ENCODE assay signal across 9 mouse cellular contexts in the genomic region with DNA sequence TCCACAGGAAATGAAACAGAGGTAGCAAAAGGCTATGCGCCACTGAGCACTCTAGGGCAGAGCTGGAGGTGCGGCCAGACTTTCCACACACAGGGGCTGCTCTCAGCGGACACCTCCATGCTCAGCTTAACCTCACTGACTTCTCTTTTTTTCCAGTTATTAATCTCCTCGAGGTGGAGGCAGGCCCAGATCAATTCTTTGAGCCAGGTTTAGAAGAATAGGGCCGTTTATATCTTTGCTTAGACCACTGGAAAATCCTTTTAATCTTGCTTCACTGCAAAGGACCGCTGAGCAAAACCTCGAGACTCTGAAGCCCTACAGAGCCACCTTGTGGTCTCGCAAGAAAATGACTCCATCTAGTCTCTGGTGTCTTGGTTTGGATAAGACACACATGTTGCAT. TPM values are rescaled to one million over a fixed set of nuclear protein-coding genes. Genes with fewer than 3 reads are reported as not detected.
A peak's percentile ranks its signal among the peaks of the same experiment; 100 is the strongest.
DNase-seq lines count a peak whose midpoint lies in the region.
"Had no signal": no experiment of that assay in that cellular context is flagged by ENCODE, and none has a peak within 500 bp of the region (broad histone marks: within the 10 kb centered on the region; RNA-seq: fewer than 3 reads in every experiment).

No protein-coding gene starts in this region.

- DNase-seq in 416B (ENCODE audit: low read depth) = peak; percentile 67
- DNase-seq in adrenal gland, adult 18-20 months (ENCODE audit: low spot score in 2 of 2) = peak; percentile 25 to 34
- DNase-seq in embryonic facial prominence, embryonic 10.5 days (ENCODE audit: low spot score) = peak; percentile 62
- peak; percentile 61 to 69 for DNase-seq in heart, postnatal 10 days
- DNase-seq in layer of hippocampus, adult 8-10 months (ENCODE audit: low spot score in 2 of 2) = peak; percentile 32 to 48
- peak; percentile 25 for DNase-seq in lung, postnatal 14 days
- peak; percentile 62 to 79 for DNase-seq in right cerebral cortex, adult 2 months (ENCODE audit: low spot score in 2 of 2)
- no peak for DNase-seq in urinary bladder, postnatal 4 days (ENCODE audit: low spot score in 2 of 2)

- H3K4me3 ChIP-seq in embryonic facial prominence, embryonic 10.5 days = peak overlapping the region; percentile 37
- H3K4me3 ChIP-seq: myocyte had no signal

- peaks cover 20% of the 10 kb centered on the region for H3K4me1 ChIP-seq in embryonic facial prominence, embryonic 10.5 days

- intact Hi-C loops in heart, postnatal 10 days (cut with DNase I) = loop anchor here (1.0 to 10.0 kb wide), 3 partner anchors 128 to 991 kb away; no protein-coding TSS in a partner anchor

- H3K36me3 ChIP-seq in embryonic facial prominence, embryonic 10.5 days (replicated peaks) = no peaks in the 10 kb centered on the region

- H3K27me3 ChIP-seq in embryonic facial prominence, embryonic 10.5 days (replicated peaks; ENCODE audit: low read depth, poor library complexity, severe bottlenecking) = peaks cover 10% of the 10 kb centered on the region; the same call in 1 of the 2 replicates

- WGBS in embryonic facial prominence, embryonic 10.5 days = 3% methylated on average over 8 of the region's 8 CpGs

- no peak overlapping the region for H3K27ac ChIP-seq in embryonic facial prominence, embryonic 10.5 days (replicated peaks)

- H3K9me3 ChIP-seq in embryonic facial prominence, embryonic 10.5 days = no peaks in the 10 kb centered on the region

RNA-seq across cellular contexts. Expression of a gene that starts 15.8 kb away (rescaled TPM):
- 1 to 10 TPM; 2.2 to 3.0 TPM for total RNA-seq in adrenal gland, adult 18-20 months (2021)
- 7.2 and 11.4 TPM in 2 replicates for polyA plus RNA-seq in embryonic facial prominence, embryonic 10.5 days (2016; fragmentation: Nextera tagmentation; extraction: Ambion mirVana)
- total RNA-seq in heart, postnatal 10 days (2021) = 1 to 10 TPM; 8.0 to 8.9 TPM
- total RNA-seq in layer of hippocampus, adult 8-10 months (2022) = 10 to 100 TPM; 16.6 to 21.8 (median 19.6) TPM

Comparison
In these comparisons a context has a peak if more than half of its experiments do, and no peak if none do; other contexts are left out.
1. DNase-seq: peak in 416B (single experiment), adrenal gland, adult 18-20 months (2 of 2), embryonic facial prominence, embryonic 10.5 days (single experiment), heart, postnatal 10 days (2 of 2), layer of hippocampus, adult 8-10 months (2 of 2), lung, postnatal 14 days (single experiment) and right cerebral cortex, adult 2 months (2 of 2); none in urinary bladder, postnatal 4 days (0 of 2).